Mouse (Mus musculus): ENCODE results near the gene Tom1l2.

Tom1l2 gene

DNA sequence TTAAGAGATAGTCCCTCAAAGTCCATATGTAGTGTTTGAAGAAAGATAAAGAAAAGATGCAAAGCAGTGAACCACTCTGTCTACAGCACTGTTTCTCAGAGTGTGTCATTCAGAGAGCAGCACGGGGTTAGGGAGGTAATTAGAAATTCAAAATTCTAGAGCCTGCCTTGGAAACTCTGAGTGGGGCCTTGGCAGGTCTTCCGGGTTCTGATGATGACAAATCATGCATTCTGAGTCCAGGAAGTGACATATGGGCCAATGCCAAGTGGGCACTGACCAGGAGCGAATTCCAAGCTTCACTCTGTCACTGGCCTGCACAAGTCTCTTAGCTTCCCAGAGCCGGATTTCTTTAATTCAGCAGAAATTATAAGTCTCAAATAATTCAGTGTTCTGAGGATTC, 6.2 kb downstream of the Tom1l2 start:
- DNase-seq (ENCODE audit: low spot score in 2 of 2) = peak in 1 of 2 experiments; percentile 42

DNA sequence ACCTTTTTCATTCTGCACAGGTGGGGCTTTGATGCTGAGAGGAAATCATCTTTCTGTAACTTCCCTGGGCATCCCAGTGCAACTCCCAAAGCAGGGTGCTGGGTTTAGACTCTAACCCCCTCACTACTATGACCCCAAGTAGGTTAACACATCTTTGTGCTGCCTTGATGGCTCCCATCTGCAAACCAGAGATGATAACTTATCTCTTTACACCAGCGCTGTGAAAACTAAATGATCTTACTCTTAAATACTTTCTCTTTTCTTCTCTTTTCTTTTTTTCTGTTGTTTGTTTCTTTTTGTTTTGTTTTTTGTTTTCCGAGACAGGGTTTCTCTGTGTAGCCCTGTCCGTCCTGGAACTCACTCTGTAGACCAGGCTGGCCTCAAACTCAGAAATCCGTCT, 6.8 kb downstream of the Tom1l2 start:
- DNase-seq (ENCODE audit: low spot score in 2 of 2) = no peak

- no peak for DNase-seq (ENCODE audit: low spot score in 2 of 2)
Observed at GRCm38 (mm10) chr11:60339361-60339760, 13.3 kb downstream of the Tom1l2 start.

- no peak for DNase-seq (ENCODE audit: low spot score in 2 of 2)
Observed at GRCm38 (mm10) chr11:60338291-60338690, 14.4 kb downstream of the Tom1l2 start.

GRCm38 (mm10) chr11:60335771-60336170, 16.9 kb downstream of the Tom1l2 start:
- DNase-seq (ENCODE audit: low spot score in 2 of 2) = no peak

- no peak for DNase-seq (ENCODE audit: low spot score in 2 of 2)
Observed at GRCm38 (mm10) chr11:60334124-60334523, 18.6 kb downstream of the Tom1l2 start.

DNA sequence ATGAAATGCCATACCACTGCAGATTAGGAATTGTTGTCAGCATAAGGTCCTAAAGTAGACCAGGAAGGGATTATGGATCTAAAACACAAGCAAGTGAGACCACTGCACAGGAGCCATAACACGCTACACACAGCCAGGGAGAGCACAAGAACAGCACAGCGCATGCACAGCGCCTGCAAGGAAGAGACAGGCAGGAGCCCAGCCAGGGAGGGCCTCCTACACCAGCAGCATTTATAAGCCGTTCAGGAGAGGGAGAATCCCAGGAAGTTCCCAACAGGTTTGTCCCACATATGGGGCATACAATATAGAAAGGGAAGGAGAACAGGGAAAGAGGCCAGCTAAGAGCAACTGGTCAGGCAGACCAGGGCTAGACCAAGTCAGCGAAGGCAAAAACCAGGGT, 19.2 kb downstream of the Tom1l2 start:
- DNase-seq (ENCODE audit: low spot score in 2 of 2) = no peak

GRCm38 (mm10) chr11:60330551-60330950, 22.2 kb downstream of the Tom1l2 start:
- DNase-seq (ENCODE audit: low spot score in 2 of 2) = no peak

GRCm38 (mm10) chr11:60323731-60324130, 29.0 kb downstream of the Tom1l2 start:
- no peak for DNase-seq (ENCODE audit: low spot score in 2 of 2)

DNA sequence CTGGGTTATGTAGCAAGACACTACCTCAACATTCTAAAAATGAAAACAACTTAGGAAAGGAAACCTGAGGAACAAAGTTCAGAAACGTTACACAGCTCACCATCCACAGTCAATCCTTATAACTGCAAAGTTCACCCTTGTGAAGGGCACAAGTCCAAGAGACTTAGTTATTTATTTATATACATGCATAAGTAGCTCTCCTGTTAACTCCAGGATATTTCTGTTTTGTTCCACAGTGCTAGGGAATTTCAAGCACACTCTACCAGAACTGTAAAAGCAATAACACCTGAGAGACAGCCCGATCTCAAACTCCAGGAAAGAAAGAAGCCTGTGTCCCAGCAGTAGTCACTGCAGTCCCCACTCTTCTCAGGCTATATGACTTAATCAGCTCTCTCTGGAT, 31.3 kb downstream of the Tom1l2 start:
- DNase-seq (ENCODE audit: low spot score in 2 of 2) = no peak

DNA sequence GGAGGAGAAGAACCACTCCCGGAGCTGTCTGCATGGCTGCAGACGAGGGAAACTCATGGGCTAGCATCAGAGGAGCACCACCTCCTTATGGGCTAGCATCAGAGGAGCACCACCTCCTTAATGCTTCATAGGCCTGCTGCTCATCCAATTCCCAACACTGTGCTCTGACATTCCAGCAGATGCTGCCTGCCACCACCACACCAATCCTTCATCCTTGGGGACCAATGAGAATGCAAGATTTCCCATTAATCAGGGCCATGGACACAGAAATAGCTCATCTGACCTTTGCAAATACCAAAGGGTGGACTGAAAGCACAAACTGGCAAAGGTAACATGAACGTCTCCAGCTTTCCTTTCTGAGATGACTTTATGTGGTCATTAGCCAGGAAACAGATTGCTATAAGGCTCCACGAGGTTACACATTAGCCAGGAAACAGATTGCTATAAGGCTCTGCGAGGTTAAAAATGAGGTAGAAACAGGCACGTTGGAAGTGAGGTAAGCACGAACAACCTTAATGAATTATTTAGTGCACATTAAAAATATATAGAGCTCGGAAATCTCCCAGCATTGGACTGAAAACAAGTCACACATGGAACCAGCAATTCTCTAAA, 32.2 kb downstream of the Tom1l2 start:
- DNase-seq (ENCODE audit: low spot score in 2 of 2) = no peak

- no peak for DNase-seq (ENCODE audit: low spot score in 2 of 2)
Observed at GRCm38 (mm10) chr11:60319257-60320066, 33.2 kb downstream of the Tom1l2 start.

DNA sequence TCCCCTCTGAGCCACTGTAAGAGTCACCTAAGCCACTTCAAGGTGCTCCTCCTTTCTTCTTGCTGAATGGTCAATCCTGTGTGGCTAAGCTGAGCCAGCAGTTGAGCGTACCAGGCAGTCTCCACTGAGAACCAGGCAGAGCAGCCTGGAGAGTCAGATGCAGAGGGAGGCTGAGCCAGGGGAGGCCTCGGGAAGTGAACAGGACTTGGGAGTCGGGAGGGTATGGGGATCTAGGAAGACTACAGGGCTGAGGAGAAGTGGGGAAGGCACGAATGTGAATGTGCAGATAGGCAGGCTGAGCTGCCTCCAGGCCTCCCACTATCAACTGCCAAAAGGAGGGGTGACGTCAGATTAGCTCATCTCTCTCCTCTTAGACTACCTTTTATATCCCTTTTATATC, 34.0 kb downstream of the Tom1l2 start:
- no peak for DNase-seq (ENCODE audit: low spot score in 2 of 2)

DNA sequence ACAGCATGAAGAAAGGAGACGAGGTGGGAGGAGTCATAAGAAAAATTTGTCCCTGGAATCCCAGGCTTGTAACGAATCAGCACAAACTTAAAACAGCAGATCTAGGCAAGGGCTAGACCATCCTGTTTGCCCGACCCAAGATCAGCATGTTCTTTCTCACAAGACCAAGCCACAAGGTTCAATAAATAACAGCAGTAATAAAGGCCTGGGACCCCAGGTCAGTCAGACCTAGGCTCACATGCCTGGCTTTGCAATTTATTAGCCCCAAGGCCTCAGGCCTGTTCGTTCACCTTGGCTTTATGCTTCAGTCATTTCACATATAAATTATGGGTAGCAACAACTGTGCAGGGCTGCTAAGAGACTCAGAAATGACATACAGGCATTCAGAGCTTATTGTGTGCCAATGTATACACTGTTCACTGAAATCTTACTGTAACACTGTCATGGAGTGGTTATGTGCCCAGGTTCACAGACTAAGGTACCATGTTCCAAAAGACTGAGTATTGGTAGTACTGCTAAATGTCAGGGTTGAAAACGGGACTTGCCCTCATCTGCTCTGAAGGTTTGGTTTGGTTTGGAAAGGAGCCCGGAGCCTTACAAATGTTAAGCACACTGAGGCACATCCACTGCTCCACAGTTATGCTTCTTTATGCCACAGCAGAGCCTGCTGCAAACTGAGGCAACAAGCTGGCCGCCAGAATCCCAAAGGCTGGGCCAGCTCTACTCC, 35.2 kb downstream of the Tom1l2 start:
- no peak for DNase-seq (ENCODE audit: low spot score in 2 of 2)

- DNase-seq (ENCODE audit: low spot score in 2 of 2) = no peak
Observed at GRCm38 (mm10) chr11:60316883-60317282, 35.8 kb downstream of the Tom1l2 start.

DNA sequence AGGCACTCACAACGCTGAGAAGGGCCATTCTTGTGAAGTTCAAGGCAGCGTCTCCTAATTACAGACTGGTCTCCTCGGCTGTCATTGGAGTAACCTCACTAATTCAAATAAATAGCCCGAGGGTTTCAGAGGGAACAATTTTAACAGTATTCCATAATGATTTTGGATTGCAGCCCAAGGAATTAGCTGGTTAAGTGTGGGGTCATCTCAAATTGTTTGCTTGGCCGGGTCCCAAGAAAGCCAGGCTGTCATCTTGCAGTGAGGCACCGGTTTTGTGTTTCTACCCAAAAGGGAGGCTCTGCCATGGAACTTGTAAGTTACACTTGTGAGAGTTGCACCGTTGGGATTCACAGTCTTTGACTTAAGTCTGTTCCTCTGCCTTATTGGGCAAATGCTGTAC, 36.5 kb downstream of the Tom1l2 start:
- no peak for DNase-seq (ENCODE audit: low spot score in 2 of 2)

GRCm38 (mm10) chr11:60311025-60311854, 41.5 kb downstream of the Tom1l2 start:
- peak in 1 of 2 experiments; percentile 55 for DNase-seq (ENCODE audit: low spot score in 2 of 2)

DNA sequence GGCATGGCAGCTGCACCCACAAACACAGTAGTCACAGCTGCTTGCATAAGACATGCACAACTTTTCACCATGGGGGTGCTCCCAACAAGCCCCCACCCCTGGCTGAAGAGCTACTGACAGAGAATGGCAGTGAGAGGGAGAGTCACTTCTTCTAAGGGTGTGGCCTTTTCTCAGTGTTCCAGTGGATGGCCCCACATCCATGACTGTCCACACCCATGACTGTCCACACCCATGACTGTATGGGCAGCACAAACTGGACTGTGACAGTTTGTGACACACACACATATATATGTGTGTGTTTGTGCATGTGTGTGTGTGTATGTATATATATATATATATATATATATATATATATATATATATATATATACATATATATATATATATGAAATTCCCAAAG, 42.8 kb downstream of the Tom1l2 start:
- DNase-seq (ENCODE audit: low spot score in 2 of 2) = no peak

GRCm38 (mm10) chr11:60308506-60309116, 44.1 kb downstream of the Tom1l2 start:
- DNase-seq (ENCODE audit: low spot score in 2 of 2) = no peak

GRCm38 (mm10) chr11:60308061-60308460, 44.6 kb downstream of the Tom1l2 start:
- DNase-seq (ENCODE audit: low spot score in 2 of 2) = no peak

GRCm38 (mm10) chr11:60307375-60307825, 45.3 kb downstream of the Tom1l2 start:
- no peak for DNase-seq (ENCODE audit: low spot score in 2 of 2)
